Mouse (Mus musculus) right cerebral cortex, adult 18-20 months (tissue): ENCODE measurements around the gene Asap2.

ENCODE experiments used
- DNase-seq: peaks from one replicate; pipeline ENCODE4 v3.0.0; 2022; ENCODE audit warnings: mixed read lengths

The Asap2 gene

DNA sequence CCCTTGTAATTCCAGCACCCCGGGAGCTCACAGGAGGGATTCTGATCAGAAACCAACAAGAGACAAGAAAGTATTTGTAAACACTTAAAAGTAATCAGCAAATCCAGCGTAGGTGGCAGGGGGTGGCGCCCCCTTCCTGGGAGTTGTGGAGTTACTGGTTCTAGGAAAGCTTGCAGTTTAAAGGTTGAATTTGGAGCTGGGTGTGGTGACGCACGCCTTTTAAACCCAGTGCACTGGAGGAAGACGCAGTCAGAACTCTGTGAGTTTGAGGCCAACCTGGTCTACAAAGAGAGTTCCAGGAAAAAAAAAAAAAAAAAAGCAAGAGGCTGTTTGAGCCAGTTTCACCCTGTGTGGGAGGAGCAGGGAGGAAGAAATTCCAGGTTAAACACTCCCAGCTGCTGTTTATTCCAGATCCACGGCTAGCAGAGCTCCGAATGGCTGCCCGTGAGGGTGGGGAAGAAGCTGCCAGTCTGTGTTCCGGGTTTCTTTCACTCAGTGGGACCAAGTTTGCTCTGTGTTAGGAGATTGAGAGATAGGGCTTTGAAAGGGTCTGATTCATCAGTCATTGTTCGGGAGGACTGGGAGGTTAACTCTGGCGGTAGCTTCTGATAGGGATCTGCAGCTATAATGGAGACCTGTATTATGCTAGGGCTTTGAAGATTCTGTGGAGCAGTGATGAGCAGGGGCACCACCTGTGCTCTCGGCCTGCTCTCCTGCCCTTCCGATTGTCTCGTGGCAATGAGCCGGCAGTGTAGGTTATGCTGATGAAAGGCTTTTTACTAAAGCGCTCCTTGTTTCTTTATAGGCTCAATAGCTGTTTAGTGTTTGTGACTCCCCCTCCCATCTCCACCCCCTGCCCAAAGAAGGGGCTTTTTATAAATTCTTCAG lies 144.0 kb downstream of the Asap2 start:
- DNase-seq = no peak

DNA sequence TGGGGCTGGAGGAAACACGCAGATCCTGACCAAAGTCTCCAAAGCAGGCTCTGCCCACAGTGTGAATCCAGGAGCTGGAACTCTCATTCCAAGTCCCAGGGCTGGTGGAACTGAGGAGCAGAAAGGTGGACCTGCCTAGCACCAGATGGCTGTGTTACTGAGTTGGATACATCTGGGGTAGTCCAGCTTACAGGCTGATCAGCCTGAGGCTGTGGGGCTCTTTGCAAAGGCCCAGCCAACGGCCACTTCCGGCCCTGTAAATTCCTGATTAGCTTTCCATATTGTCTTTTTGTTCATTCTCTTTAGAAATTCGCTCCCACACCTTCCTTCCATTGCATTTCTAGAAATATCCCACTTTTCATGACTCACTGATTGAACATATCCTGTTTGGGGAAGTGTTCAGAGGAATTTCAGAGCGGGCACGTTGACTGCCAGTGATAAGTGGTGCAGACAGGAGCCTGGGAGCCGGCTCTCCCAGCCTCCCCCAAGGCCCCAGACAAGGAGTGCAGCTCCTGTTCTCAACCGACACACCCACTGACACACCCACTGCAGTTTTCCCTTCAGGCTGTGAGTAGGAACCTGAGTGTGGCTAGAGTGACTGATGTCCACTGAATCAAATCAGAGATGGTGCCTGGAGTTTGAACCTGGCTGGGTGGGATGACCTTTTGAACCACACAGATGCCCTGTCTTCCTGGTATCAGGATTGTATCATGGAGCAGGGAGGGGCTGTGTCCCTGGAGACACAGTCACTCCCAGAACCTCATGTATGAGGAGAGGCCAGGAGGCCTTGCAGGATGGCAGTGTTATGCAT lies 145.6 kb downstream of the Asap2 start:
- peak; percentile 66 for DNase-seq

DNA sequence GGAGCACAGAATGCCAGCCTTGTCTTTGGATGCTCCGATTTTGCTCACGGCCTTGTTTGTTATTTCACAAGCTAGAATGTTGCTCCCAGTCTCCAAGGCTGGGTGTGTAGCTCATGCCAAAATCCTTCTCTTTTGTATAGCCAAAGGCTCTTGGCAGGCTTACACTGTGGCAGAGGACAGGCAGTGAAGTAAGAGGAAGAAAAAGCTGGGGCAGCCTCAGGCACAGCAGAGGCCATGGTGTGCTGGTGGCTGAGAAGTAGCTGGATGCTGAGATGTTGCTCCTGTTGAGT lies 146.1 kb downstream of the Asap2 start:
- no peak for DNase-seq

DNA sequence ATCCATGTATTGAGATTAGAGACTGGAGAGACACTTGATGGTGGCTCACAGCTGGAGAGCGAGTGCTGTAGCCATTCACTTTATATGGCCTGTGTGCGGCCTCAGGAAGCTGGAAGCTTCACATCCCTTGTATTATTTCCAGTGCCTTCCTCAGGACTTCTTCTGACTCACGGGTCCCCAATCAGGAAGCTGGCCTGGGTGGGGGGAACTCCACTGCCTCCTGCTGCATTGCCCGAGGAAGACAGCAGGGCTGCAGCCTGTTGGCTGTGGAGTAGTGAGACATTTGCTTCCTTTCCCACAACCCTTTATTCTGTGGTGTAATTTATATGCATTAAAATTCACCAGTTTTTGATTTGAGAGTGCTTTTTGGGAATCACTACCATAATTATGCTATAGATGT lies 149.3 kb downstream of the Asap2 start:
- no peak for DNase-seq

DNA sequence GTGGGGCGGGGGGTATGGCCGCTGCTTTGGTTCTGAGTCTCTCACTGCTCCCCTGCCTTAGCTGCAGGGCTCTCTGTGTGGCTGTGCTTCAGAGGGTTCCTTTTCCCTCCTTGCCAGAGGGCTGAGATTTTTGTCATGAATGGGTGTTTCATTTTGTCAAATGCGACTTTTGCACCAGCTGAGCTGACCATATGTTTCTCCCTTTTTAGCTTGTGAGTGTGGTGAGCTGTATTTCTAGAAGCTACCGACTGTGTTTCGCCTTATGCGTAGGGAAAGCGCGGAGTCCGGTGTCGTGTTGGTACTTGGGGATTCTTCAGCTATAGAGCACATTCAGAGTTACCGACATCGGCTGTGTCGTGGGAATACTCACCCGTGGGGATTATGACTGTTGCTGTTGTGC lies 149.9 kb downstream of the Asap2 start:
- DNase-seq = peak; percentile 78

DNA sequence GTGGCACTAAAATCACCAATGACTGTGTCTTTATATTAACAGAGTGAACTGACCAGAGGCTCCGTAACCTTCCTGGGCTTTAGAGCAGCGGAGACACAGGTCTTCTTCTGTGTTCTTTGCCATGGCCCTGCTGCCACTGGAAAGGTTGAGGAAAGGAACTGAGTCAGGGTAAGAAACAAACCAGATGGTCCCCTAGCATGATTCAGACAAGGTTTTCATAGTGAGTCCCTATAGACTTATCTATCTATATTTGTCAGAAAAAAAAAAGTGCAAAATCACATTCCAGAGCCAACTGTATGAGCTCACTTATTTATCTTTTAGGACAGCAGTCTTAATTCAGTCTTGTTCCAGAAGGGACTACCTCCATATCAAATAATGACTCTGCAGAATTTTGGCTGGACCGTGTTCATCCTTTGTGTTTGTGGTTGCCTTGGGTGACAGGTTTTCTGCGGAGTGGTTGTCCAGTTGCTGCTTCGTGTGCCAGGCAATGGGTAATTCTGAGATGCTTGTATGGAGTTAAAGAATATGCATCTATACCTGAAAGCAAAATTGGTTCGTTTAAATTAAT lies 150.6 kb downstream of the Asap2 start:
- DNase-seq = no peak

DNA sequence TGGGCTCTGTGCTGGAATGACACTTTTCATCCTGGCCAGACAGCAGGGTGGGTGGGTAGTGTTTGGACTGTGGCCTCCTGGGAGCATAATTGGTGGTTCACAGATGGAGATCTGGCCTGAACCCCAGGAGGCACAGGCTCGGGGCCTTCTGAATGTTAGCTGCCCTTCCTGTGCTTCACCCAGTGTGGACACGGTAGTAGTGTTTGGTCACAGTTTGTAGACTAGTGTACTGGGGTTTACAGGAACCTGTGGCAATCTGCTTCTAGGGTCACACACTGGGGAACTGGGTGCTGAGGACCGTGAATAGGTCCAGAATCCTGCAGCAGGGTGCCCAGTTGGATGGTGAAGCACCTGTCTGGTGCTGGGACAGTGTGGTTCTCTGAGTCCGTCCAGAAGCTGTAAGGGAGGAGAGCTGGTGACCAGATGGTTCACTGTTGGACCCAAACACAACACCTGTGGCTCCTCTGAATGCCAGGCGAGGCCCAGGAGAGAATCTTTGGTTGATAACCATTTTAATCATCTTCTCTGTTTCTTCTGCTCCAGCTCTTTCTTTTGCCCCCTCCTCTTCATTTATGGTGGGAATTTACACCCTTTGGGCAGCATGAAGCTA lies 151.5 kb downstream of the Asap2 start:
- DNase-seq = no peak

DNA sequence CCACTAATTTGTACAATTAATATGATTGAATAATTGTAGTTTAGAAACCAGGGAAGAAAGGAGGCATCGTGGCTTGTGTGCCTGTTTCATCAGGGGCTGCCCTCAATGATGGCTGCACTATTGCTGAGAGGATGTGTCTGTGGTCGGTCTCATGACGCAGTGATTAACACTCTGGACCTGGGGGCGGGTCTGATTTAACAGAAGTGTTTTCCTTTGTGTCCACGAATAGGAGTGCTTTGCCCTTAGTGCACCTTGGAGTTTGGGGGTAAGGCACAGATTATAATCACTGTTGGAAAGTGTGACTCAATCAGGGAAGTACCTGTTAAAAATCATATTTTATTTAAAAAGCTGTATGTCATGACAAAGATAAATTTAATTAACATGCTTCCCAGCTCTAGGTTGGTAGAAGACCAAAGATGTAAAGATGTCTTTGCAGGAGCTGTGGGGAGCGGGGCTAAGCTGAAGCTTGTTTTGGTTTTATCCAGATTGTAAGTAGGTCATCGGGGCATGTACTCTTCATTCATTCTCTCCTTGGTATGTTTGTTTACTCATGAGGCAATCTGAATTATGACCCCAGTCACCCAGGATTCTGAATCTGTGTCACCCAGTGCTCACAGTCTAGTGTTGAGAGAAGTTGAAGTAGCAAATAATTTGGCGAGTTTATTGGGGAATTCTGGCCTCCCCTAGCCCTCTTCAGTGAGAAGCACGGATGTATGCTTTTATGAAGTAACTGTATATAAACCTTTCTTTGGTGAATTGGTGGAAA lies 152.4 kb downstream of the Asap2 start:
- no peak for DNase-seq

DNA sequence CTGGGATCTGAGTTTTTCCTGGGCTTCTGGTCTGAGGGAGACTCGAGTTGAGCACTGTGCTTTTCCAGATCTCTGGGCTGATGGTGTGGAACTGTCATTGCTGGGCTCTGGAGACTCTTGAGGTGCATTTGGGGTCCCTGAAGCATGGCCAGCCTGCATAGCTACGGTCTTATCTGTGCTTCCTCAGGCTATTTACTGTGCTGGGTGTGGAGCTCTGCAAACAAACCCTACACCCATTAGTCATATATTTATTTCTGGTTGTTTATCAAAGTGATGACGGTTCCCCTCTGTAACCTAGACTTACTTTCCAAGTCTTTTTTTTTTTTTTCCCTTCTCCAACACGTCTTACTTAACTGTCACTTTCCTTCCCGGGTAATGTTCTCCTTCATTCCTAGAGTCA lies 154.3 kb downstream of the Asap2 start:
- no peak for DNase-seq

DNA sequence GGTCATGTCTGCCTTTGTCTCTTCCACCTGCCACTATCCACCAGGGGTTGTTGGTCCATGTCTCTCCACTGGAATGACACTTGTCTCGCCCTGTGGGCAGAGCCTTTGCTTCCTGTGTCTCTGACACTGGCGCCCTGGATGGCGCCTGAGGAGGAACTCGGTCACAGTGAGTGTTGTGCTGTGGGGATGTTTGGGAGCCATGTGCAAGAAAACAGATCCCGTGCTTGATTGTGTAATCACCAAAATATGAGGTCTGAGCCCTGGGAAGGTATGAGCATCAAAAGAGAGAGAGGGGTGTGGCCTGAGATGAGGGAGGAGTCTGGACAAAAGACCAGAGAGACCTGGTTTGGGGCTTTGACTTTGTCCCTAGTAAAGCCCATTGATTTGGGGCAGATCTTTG lies 154.8 kb downstream of the Asap2 start:
- no peak for DNase-seq

DNA sequence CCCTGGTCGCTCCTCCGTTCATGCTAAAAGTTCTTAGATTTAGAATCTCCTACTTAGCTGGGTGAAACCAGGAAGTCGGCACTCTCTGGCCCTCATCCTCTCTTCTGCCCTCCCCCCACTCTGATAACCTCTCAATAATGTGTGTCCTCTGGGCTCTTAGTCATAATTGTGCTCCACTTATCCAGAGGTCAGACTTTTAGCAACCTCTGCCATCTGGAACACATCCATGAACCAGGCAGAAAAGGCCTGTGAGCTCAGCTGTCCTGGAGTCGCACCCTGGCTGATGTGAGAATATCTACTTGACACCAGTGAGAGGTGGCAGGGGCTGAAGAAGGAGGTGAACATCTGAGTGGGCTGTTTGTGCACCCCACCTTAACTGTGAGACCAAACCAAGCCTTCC lies 156.6 kb downstream of the Asap2 start:
- no peak for DNase-seq

DNA sequence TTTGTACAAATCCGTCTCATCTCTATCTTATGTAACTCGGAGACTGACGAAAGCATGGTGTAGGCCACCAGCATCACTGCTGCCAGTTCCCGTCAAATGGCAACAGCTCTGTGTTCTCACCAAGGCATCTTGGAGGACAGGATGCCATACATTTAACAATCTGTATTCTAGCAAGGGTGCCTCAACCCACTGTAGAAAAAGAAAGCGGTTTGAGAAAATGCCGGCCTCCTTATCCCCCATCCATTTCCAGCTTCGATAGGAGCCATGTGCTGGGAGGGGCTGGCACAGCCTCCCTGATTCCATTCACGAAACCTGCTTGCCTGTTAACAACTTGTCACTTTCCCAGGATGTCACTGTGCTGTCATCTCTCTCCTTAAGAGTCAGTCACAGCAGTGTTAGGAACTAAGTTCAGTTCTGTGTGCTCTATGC lies 163.0 kb downstream of the Asap2 start:
- DNase-seq = peak; percentile 77

DNA sequence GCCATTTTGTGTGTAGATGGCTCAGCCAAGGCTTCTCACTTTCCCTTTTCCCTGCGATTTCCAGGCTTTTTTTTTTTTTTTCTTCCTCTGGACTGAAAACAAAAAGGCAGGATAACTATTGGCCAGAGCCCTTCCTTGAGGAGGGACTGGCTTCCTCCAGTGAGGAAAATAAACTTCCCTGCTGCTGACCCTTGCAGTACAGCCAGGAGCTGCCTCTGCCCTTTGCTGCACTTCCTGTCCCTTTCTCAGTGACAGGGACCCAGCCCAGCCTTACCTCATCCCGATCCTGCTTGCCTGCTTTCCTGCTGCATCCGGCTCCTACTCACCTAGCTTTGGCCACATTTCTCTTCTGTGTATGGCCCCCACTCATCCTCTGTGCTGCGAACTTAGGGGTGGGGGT lies 164.8 kb downstream of the Asap2 start:
- no peak for DNase-seq

DNA sequence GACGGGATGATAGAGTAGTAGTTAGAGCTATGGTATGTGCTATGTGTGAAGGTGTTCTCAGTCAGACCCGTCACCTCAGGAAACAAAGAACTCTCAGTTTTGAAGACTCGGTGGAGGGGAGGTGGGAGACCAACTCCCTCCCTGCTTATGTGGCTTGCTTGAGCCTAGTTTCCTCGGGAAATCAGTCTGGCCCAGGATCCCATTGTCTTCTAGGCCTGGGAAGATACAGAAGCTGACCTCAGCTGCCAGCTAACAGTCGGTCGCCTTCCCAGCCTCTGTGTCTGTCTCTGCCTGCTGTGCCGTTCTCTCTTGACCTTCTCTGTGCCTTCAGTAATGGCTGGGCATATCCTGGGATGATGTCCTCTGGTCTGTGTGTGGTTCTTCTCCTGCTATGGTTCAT lies 169.0 kb downstream of the Asap2 start:
- DNase-seq = no peak

DNA sequence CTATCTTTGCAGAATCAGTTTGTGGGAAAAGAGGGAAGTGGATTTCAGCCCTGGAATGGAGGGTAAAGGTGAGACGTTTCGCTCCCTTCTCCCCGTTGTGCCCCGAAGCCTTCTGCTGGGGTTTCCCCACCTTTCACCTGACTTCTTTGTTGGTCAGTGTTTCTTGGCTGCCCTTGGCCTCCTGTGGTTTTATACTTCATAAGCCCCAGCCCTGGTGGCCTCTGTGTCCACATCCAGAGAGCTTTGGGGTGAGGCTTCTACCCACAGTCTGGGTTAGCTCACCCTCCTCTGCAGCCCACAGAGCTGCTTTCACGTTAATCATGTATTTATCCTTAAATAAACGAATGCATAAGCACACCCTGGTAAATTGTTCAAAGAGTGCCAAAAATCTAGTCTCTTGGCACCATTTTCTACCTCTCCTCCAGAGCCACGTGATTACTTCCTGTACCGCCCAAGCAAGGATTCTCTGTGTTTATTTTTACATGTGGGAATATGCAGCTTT lies 170.1 kb downstream of the Asap2 start:
- DNase-seq = peak; percentile 54

DNA sequence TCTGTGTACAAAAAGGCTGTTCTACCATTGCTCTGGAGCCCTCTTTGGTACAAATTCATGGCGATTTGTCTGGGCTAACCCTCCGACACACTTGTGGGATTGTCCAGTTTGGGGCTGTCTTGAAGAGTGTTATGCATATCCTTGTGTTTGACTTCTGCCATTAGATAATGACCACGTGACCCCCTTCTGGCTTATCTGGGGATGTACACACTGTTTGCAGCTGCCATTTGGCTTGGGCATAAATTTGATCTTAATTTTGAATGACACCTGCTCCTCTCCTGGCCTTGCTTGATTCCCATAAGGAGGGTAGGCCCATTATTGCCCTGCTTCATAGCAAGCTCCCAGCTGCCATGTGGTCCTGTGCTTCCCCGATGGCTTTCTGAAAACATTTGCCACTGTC lies 171.6 kb downstream of the Asap2 start:
- DNase-seq = no peak

DNA sequence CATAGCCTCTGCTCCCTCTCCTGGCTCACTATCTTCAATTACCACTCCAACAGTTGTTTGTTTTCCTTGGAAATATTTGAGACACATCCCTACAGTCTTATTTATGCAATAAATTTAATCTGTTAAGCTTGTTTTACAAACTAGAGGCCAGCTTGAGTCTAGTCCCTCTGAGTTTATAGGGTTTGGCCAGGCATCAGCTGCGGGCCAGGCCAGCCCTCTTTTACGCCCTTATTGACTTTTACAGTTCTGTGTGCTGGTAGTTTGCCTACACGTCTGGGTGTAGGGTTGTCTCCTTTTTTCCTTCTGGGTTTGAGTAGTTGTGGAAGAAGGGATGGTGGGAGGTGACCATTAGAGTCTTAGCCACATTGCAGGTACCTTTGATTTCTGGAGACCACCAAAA lies 173.4 kb downstream of the Asap2 start:
- DNase-seq = no peak

DNA sequence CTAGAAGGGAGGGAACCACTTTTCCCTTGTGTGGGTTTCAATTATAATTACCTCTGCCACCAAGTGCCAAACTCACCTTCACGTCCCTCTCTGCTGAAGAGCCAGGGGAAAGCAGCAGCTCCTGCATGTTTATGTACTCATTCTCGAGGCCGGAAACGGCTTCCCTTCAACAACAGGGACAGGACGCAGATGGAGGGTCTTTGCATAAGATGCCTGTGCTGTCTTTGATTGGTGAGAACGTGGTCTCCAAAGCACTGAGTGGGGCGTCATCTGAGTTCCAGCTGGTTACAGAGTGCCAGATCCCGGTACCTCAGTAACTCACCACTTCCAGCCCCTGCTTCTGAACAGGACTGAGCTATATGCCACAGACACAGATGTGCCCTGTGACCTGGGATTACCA lies 174.0 kb downstream of the Asap2 start:
- DNase-seq = no peak

DNA sequence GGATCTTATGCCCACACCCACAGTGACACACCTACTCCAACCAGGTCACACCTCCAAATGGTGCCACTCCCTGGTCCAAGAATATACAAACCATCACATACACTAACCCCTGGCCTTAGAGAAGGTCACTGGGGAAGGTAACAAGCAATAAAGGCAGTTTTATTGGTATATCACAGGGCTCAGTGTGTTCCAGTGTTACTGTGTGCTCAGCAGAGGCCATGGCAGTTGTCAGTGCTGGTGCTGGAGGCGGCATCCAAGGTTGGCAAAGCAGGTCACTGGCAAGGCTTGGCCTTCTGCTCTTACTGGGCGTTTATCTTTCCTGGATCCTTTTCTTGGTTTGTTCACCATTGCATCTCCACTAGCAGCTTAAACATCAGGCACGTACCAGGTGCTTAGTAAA lies 174.9 kb downstream of the Asap2 start:
- no peak for DNase-seq

DNA sequence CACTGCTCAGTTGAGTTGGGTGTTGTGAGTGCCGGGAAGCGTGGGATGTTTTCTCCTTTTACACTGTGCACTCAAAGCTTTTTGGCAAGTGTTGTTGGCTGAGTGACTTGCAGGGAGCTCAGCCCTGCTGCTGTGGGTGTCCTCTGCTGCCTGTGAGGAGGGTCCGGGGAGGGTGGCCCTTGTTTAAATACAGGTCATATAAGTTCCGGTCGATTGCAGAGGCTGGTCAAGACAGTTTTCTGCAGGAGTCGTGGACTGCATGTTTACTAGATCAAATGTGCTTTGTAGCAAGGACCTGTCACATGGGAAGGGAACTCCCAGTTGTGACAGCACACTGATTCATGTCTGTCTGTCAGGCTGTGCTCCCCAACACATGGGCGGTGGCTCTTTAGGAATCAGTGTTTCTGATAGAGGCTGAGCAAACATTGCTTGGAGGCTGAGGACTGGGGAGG lies 175.7 kb downstream of the Asap2 start:
- DNase-seq = peak; percentile 77

DNA sequence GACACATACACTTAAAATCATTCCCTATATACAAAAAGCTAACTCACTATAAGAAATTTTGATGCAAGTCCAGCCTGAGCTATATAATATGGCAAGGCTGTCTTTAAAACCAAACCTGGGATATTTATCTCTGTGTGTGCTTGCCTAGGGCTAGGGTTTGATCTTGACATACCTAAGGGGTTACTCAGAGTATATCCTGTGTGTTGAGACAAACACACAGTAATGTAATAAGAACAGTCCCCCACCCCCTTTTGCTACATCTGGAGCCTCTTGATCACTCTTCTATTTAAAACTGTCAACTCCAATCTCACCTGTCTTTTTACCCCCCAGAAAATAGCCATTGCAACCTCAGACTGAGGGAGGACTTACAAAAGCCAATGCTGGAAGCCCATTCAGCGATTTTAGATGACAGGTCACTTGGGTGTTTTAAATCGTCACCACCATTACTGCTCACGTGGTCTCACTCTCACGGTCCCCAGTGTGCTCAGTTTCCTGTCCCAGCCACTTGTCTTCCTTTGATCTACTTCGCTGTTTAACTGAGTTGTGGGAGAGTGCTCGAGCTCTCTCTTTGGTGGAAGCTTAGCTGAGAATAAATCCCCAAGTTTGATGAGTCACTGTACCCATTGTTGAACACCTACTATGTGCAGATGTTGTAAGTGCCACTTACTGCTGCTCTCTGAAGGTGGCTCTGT lies 176.8 kb downstream of the Asap2 start:
- DNase-seq = no peak

DNA sequence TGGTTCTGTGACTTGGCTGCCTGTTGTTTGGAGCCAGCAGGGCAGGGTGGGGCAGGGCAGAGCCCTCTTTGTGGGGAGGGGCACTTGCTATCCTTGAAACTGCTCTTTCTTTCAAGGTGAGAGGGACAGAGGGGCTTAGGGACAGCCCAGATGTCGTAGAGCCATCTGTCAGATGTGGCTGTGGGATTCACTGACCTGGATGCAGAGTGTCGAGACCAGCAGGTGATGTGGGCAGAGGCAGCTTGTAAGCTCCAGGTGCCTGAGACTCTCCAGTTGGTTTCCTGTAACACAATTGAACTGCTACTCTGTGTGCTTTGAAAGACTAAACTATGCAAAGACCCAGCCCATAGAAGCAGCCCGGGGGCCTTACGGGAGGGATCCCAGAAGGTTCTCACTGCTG lies 177.5 kb downstream of the Asap2 start:
- no peak for DNase-seq
